Mouse (Mus musculus) ovary, postnatal 36 days (tissue): ENCODE data around the gene Gm17584.
"Not testable (repeated sequence)": the region's sequence is repeated elsewhere in the genome, so short reads cannot be mapped to it uniquely, and the experiment has no call there.

Experiments
- DNase-seq: peaks from one replicate; pipeline ENCODE4 v3.0.0; 2022; ENCODE audit warnings: low spot score, mixed read lengths

Gene Gm17584

GRCm38 (mm10) chrX:124500263-124500662 is at the start of gene Gm17584:
TSS of gene Gm17584 (plus strand) at chrX:124500563.
- DNase-seq = not testable (repeated sequence)
